Mouse (Mus musculus): ENCODE results near the gene Cnr2. TPM values are rescaled to one million over a fixed set of nuclear protein-coding genes. Genes with fewer than 3 reads are reported as not detected.

Gene Cnr2
- polyA plus RNA-seq (2015; fragmentation: Nextera tagmentation; extraction: Ambion mirVana), result 1.0 and 1.1 TPM in 2 replicates

DNA sequence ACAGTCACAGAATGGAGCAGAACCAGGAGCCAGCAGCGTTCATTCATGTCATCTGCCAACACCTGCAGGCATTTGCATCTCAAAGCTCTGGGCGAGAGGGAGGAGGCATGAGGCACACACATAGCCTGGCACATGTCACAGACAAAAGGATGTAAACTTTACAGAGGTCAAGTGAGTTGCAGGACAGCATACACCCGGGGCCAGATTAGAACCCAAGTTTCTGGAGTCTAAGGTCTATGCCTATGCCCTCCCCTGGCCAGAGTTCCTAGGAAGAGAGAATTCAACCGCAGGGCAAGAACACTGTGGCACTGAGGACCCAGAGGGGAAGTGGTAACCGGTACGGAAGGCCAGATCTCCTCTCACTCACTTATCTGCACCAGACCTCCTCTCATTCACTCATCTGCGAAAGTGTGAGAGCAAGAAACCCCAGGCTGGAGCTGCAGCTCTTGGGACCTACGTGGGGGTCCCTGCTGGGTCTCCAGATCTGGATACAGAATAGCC lies at the start of gene Cnr2:
Cnr2 (plus strand) TSS at position 324 of the 501 bp plus-strand sequence.
- Histone ChIP-seq H3K9ac (replicated peaks; ENCODE audit: low read length) (no peak within 1 kb of the TSS), H3K27ac (ENCODE audit: low read length) (no peak within 1 kb of the TSS), H3K27me3 (ENCODE audit: insufficient read depth, low read length) (no peaks in the 10 kb centered on the region), H3K9me3 (ENCODE audit: low read length) (no peaks in the 10 kb centered on the region), H3K36me3 (ENCODE audit: insufficient read depth, low read length) (no peaks in the 10 kb centered on the region), H3K4me3 (ENCODE audit: low read length) (no peak within 1 kb of the TSS), H3K4me1 (ENCODE audit: insufficient read depth, low read length) (no peaks in the 10 kb centered on the region), H3K4me2 (replicated peaks; ENCODE audit: low read depth, low read length) (no peak within 1 kb of the TSS)
- 55% methylated on average over 8 of the region's 8 CpGs for WGBS
- ATAC-seq (ENCODE audit: low FRiP score, low TSS enrichment), result no peak

DNA sequence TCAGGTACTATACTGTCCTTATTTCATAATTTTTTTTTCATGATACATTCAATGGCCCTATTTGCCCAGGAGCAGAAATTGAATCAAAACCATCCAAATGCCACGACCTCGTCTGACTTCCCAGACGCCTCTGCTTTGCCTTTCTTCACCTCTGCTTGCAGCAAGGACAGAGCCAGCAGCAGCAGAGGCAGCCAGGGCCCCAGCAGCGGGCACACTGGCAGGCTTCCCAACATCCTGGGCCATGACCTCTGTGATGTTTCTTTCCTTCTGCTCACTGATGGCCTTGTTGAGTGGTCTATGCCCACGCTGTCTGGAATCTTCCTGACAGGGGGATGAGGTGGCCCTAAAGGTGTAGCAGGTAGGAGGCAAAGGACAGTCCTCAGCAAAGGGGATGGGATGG lies 47.6 kb upstream of the Cnr2 start:
- Histone ChIP-seq H3K9me3 (ENCODE audit: low read length) (no peaks in the 10 kb centered on the region), H3K27ac (ENCODE audit: low read length) (no peak overlapping the region), H3K4me2 (replicated peaks; ENCODE audit: low read depth, low read length) (no peak overlapping the region), H3K27me3 (ENCODE audit: insufficient read depth, low read length) (no peaks in the 10 kb centered on the region), H3K4me3 (ENCODE audit: low read length) (no peak overlapping the region), H3K4me1 (ENCODE audit: insufficient read depth, low read length) (peaks cover 9% of the 10 kb centered on the region), H3K9ac (replicated peaks; ENCODE audit: low read length) (no peak overlapping the region), H3K36me3 (ENCODE audit: insufficient read depth, low read length) (no peaks in the 10 kb centered on the region)
- ATAC-seq (ENCODE audit: low FRiP score, low TSS enrichment), result no peak
- WGBS, result 61% methylated on average over 5 of the region's 5 CpGs

DNA sequence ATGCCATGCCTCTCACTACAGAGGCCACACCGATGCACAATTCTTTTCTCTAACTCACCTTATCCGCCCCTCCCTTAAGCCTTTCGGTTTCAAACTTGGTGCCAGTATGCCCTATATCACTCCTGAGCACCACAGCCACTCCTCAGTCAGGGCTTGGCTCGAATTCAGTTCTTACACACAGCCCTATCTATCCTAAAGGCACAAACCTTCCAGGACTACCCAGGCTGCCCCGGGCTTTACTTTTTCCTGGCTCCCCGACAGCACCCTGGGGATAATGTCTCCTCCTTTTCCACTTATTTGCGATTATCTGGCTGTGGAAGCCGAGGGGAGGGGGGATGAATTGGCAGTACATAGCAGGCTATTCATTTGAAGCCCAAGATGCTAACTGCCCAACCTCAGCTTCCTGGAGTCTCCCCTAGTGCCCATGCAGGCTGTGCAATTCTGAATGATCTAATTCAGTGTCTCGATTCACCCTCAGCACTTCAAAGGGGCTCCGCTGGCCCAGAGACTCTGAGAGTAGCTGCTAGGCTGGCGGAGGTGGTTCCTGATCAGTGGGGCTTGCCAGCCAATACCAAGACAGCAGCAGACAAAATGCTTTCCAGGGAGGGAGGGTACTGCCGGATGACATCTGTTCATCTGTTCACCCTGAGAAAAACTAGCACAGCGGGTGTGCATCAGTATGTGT lies 44.6 kb upstream of the Cnr2 start:
- Histone ChIP-seq H3K9me3 (ENCODE audit: low read length) (no peaks in the 10 kb centered on the region), H3K9ac (replicated peaks; ENCODE audit: low read length) (no peak overlapping the region), H3K4me2 (replicated peaks; ENCODE audit: low read depth, low read length) (no peak overlapping the region), H3K4me1 (ENCODE audit: insufficient read depth, low read length) (peaks cover 9% of the 10 kb centered on the region), H3K27me3 (ENCODE audit: insufficient read depth, low read length) (no peaks in the 10 kb centered on the region), H3K27ac (ENCODE audit: low read length) (no peak overlapping the region), H3K36me3 (ENCODE audit: insufficient read depth, low read length) (no peaks in the 10 kb centered on the region), H3K4me3 (ENCODE audit: low read length) (no peak overlapping the region)
- ATAC-seq (ENCODE audit: low FRiP score, low TSS enrichment), result no peak
- WGBS, result 34% methylated on average over 13 of the region's 13 CpGs

DNA sequence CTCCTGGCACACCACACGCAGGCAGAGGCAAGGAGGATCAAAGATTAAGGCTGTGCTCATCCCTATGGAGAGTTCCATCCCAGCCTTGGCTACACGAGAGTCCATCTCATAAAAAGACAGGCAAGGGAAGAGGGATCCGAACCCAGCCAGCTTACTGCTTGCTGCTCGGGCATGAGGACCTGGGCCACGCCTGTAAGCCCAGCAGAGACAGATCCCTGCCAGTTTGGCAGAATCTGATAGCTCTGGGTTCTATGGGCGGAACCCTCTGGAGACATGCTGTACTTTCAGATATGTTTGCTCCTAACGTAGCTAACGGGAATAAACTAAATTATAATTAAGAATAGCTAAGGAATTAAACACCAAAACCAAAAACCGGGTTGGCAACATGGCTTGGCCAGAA lies 43.3 kb upstream of the Cnr2 start:
- Histone ChIP-seq H3K4me2 (replicated peaks; ENCODE audit: low read depth, low read length) (no peak overlapping the region), H3K4me3 (ENCODE audit: low read length) (no peak overlapping the region), H3K4me1 (ENCODE audit: insufficient read depth, low read length) (peaks cover 9% of the 10 kb centered on the region), H3K9ac (replicated peaks; ENCODE audit: low read length) (no peak overlapping the region), H3K9me3 (ENCODE audit: low read length) (no peaks in the 10 kb centered on the region), H3K27me3 (ENCODE audit: insufficient read depth, low read length) (no peaks in the 10 kb centered on the region), H3K36me3 (ENCODE audit: insufficient read depth, low read length) (no peaks in the 10 kb centered on the region), H3K27ac (ENCODE audit: low read length) (no peak overlapping the region)
- WGBS, result 87% methylated on average over 9 of the region's 9 CpGs
- ATAC-seq (ENCODE audit: low FRiP score, low TSS enrichment), result no peak

DNA sequence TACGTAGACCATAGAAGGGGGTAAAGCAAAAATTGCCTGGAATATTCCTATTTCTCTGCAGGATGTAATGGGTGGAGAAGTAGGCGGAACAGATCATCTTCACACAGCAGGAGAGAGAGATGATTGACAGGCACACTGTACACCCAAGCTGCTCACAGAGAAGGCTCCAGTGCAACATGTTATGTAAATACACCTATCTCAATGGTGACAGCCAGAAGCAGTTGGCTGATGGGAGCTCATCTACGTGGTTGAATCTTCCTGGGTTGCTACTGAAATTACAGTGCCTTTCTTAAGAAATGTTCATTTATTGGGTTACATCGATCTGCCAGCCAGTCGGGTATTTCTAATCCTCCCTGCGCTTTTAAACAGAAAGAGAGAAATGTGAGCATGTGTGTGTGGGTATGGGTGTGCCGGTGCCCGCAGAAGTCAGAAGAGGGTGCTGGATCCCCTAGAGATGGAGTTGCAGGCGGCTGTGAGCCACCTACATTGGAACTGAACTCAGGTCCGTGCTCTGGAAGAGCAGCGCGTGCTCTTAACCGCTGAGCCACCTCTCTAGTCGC lies 41.1 kb upstream of the Cnr2 start:
- H3K4me3 ChIP-seq (ENCODE audit: low read length), result no peak overlapping the region
- no peaks in the 10 kb centered on the region for H3K9me3 ChIP-seq (ENCODE audit: low read length)
- H3K4me1 ChIP-seq (ENCODE audit: insufficient read depth, low read length), result peaks cover 20% of the 10 kb centered on the region
- H3K36me3 ChIP-seq (ENCODE audit: insufficient read depth, low read length), result no peaks in the 10 kb centered on the region
- no peak overlapping the region for H3K9ac ChIP-seq (replicated peaks; ENCODE audit: low read length)
- no peak for ATAC-seq (ENCODE audit: low FRiP score, low TSS enrichment)
- 91% methylated on average over 14 of the region's 14 CpGs for WGBS
- H3K27me3 ChIP-seq (ENCODE audit: insufficient read depth, low read length), result no peaks in the 10 kb centered on the region
- H3K27ac ChIP-seq (ENCODE audit: low read length), result no peak overlapping the region
- H3K4me2 ChIP-seq (replicated peaks; ENCODE audit: low read depth, low read length), result no peak overlapping the region

DNA sequence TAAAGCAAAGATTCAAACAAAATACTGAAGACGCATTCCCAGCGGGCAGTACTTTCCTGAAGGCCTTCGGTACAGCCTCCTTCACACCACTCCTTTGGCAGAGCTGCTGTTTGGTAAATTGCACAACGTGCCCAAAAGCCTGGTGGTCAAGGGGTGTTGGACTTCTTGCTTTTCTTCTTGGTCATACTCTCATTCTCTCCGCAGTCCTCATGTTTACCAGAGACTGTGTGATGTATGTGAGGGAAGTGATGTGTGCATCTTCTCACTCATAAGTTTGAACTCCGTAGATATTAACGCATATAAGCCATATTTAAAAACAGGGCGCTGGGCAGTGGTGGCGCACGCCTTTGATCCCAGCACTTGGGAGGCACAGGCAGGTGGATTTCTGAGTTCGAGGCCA lies 40.6 kb upstream of the Cnr2 start:
- H3K36me3 ChIP-seq (ENCODE audit: insufficient read depth, low read length), result peaks cover 4% of the 10 kb centered on the region; the same call in 1 of the 2 replicates
- H3K9me3 ChIP-seq (ENCODE audit: low read length), result no peaks in the 10 kb centered on the region
- peak overlapping the region; percentile 74 for H3K4me2 ChIP-seq (replicated peaks; ENCODE audit: low read depth, low read length)
- H3K27ac ChIP-seq (ENCODE audit: low read length), result peak overlapping the region; percentile 100
- no peaks in the 10 kb centered on the region for H3K27me3 ChIP-seq (ENCODE audit: insufficient read depth, low read length)
- ATAC-seq (ENCODE audit: low FRiP score, low TSS enrichment), result no peak
- no peak overlapping the region for H3K4me3 ChIP-seq (ENCODE audit: low read length)
- WGBS, result 74% methylated on average over 11 of the region's 11 CpGs
- peaks cover 26% of the 10 kb centered on the region for H3K4me1 ChIP-seq (ENCODE audit: insufficient read depth, low read length)
- peak overlapping the region; percentile 91 for H3K9ac ChIP-seq (replicated peaks; ENCODE audit: low read length)

DNA sequence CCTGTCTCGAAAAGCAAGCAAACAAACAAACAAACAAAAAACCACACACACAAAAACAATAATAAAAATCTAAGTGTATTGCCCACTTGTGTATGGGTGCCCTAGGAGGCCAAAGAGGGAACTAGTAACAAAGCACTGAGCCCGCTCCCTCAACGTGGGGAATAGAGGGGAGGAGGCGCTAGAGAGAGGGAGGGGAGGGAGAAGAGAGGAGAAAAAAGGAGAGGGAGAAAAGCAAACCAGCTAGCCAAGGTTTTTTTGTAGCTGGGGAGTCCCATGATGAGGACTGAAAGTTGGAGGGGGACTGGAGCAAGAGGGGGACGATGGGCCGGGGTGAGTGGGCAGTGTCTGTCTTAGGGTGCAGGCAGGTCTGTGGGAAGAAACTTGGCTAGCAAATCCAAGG lies 40.1 kb upstream of the Cnr2 start:
- Histone ChIP-seq H3K27me3 (ENCODE audit: insufficient read depth, low read length) (no peaks in the 10 kb centered on the region), H3K9me3 (ENCODE audit: low read length) (no peaks in the 10 kb centered on the region), H3K4me1 (ENCODE audit: insufficient read depth, low read length) (peaks cover 29% of the 10 kb centered on the region), H3K36me3 (ENCODE audit: insufficient read depth, low read length) (peaks cover 6% of the 10 kb centered on the region; the same call in 1 of the 2 replicates), H3K4me2 (replicated peaks; ENCODE audit: low read depth, low read length) (peak overlapping the region; percentile 74), H3K27ac (ENCODE audit: low read length) (peak overlapping the region; percentile 100), H3K9ac (replicated peaks; ENCODE audit: low read length) (peak overlapping the region; percentile 91), H3K4me3 (ENCODE audit: low read length) (peak overlapping the region; percentile 95)
- peak; percentile 17; the same call in 1 of the 2 replicates for ATAC-seq (ENCODE audit: low FRiP score, low TSS enrichment)
- WGBS, result 4% methylated on average over 6 of the region's 6 CpGs

DNA sequence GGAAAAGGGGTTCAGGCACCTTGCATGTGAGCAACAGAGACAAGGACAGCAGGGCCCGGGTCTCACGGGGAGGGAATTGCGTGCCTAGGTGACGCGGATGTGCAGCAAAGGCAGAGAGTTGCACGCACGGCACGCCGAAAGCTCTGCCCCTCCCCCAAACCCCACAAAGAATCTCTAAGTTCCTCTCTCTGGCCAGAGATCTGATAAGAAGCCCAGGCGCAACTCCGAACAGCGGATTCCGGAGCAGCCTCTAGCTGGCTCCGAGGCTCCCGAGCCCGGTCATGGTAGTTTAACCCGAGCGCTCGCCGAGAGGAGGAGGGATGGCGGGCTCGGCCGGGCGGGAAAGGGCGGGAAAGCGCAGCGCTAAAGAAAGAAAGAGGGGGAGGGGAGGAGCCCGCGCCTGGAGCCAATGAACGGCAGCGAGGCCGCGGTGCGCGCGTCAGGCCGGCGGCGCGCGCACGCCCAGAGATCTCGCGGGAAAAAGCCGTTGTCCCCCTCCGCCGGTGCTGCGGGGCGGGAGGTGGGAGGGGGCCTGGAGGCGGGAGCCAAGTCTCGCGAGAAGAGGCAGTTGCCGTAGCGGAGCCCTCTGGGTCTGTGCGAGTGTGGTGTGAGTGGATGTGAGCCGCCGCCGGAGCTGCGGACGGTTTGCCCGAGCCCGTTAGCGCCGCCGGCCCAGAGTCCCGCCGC lies 39.5 kb upstream of the Cnr2 start, which contains the start of gene Srsf10:
Srsf10 (plus strand) TSS at position 212 of the 687 bp plus-strand sequence.
- ATAC-seq (ENCODE audit: low FRiP score, low TSS enrichment), result peak; percentile 95
- Histone ChIP-seq H3K27ac (ENCODE audit: low read length) (peak within 1 kb of the TSS; percentile 100), H3K4me2 (replicated peaks; ENCODE audit: low read depth, low read length) (peak within 1 kb of the TSS; percentile 74), H3K27me3 (ENCODE audit: insufficient read depth, low read length) (no peaks in the 10 kb centered on the region), H3K36me3 (ENCODE audit: insufficient read depth, low read length) (peaks cover 6% of the 10 kb centered on the region; the same call in 1 of the 2 replicates), H3K9me3 (ENCODE audit: low read length) (no peaks in the 10 kb centered on the region), H3K4me1 (ENCODE audit: insufficient read depth, low read length) (peaks cover 28% of the 10 kb centered on the region), H3K9ac (replicated peaks; ENCODE audit: low read length) (peak within 1 kb of the TSS; percentile 98), H3K4me3 (ENCODE audit: low read length) (peak within 1 kb of the TSS; percentile 95)
- WGBS, result under 1% methylated on average over 62 of the region's 67 CpGs

DNA sequence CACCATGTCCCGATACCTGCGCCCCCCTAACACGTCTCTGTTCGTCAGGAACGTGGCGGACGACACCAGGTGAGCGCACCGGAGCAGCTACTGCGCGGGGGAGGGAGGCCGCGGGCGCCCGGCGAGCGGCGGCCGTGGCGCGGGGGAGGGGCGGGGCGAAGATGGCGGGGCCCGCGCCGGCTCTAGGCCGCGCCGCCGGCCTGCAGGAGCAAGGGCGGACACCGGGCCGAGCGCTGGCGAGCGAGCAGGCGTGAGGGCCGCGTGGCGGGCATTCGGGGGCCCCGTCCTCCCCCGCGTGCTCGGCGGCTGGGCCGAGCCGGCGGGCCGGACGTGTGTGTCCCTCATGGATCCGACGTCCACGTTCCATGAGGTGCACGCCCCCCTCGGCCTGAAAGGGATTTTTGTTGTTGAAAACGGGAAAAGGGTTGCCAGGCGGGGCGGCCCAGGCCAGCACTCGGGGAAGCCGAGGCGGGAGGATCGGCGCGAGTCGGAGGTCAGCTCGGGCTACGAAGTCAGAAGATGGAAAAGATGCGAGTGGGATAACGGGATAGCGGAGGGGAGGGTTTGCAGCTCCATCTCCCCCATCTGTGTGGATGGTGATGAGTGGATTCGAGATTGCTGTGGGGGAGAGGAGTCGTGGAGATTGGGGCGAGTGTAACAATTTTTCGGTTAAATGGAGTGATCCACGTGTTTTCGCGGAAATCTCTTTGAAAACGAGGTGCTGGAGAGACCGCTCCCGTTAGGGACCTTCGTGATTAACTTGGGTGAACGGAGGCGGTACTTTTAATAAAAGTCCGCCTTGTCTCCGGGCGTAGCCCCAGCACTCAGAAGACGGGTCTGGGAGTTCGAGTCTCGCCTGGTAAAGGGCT lies 38.7 kb upstream of the Cnr2 start:
- H3K4me1 ChIP-seq (ENCODE audit: insufficient read depth, low read length), result peaks cover 31% of the 10 kb centered on the region
- H3K36me3 ChIP-seq (ENCODE audit: insufficient read depth, low read length), result peaks cover 6% of the 10 kb centered on the region; the same call in 1 of the 2 replicates
- H3K27ac ChIP-seq (ENCODE audit: low read length), result peak overlapping the region; percentile 100
- H3K4me2 ChIP-seq (replicated peaks; ENCODE audit: low read depth, low read length), result peak overlapping the region; percentile 74
- WGBS, result under 1% methylated on average over 71 of the region's 91 CpGs
- peak overlapping the region; percentile 95 for H3K4me3 ChIP-seq (ENCODE audit: low read length)
- no peaks in the 10 kb centered on the region for H3K27me3 ChIP-seq (ENCODE audit: insufficient read depth, low read length)
- no peaks in the 10 kb centered on the region for H3K9me3 ChIP-seq (ENCODE audit: low read length)
- peak; percentile 63 for ATAC-seq (ENCODE audit: low FRiP score, low TSS enrichment)
- H3K9ac ChIP-seq (replicated peaks; ENCODE audit: low read length), result peak overlapping the region; percentile 98

Data from kidney, embryonic 16.5 days (tissue).